Mouse (Mus musculus) heart, embryonic 10.5 days (tissue): ENCODE measurements at regions not wholly inside any gene's neighbourhood (a gene's known extent, or its start where the extent isn't known, plus 50 kb on each side); places are given as distances from the start of the nearest gene placed in this dataset.
A peak's percentile ranks its signal among the peaks of the same experiment; 100 is the strongest.

Experiments used
- DNase-seq: peaks from one replicate; pipeline ENCODE4 v3.0.0-alpha.2; 2017; ENCODE audit warnings: low spot score
- H3K27ac ChIP-seq: fragments of 300-500 bp; sonication (generic); 2 replicates; pipeline ENCODE4 v1.5.1; 2016; ENCODE audit warnings: mild to moderate bottlenecking
- H3K27me3 ChIP-seq: fragments of 300-500 bp; sonication (generic); 2 replicates; pipeline ENCODE4 v1.6.1; 2016; ENCODE audit warnings: mild to moderate bottlenecking; ENCODE audit not compliant: poor library complexity, insufficient read depth, severe bottlenecking
- H3K36me3 ChIP-seq: fragments of 300-500 bp; sonication (generic); 2 replicates; pipeline ENCODE4 v1.6.1; 2016; ENCODE audit warnings: mild to moderate bottlenecking, moderate library complexity
- H3K4me1 ChIP-seq: fragments of 300-500 bp; sonication (generic); 2 replicates; pipeline ENCODE4 v1.6.1; 2016; ENCODE audit warnings: mild to moderate bottlenecking
- H3K4me3 ChIP-seq: fragments of 300-500 bp; sonication (generic); 2 replicates; pipeline ENCODE4 v1.5.1; 2016; ENCODE audit warnings: mild to moderate bottlenecking, moderate library complexity
- H3K9me3 ChIP-seq: fragments of 300-500 bp; sonication (generic); 2 replicates; pipeline ENCODE4 v1.6.1; 2016; ENCODE audit warnings: mild to moderate bottlenecking, moderate library complexity
- WGBS: fragments of 180-500 bp; shearing (Covaris S2); methylation state at CpG from one replicate; pipeline ENCODE4 v1.1.7; 2016; 5-methylcytosine and 5-hydroxymethylcytosine counted together

DNA sequence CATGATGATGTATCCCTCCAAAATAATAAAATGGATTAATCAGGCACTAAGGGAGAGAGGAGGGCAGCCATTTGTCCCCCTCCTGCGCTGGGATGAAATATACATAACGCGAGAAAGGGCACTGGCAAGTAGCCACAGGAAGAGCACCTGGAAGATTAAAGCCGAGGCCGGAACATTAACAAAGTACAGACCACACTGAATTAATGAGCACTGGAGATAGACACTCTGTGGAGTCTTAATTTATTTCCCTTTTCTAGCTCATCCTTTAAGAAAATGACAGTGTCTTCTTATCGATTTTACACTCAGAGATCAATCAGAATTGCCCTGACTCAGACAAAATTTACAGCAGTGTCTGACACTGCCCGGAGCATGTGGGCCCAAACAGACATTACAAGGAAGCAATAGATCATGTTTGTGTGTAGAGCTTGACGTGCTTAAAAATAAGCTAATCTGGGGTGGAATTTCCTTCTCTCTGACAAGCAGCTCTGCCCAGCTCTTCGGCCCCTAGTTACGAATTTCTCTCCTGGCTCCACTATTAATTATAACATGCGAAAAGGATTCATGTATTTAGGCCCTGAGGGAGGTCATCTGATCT, 143.0 kb upstream of the Sp8 start:
- Histone ChIP-seq H3K4me1 (no peaks in the 10 kb centered on the region), H3K27ac (no peak overlapping the region), H3K27me3 (no peaks in the 10 kb centered on the region), H3K9me3 (no peaks in the 10 kb centered on the region), H3K36me3 (no peaks in the 10 kb centered on the region), H3K4me3 (no peak overlapping the region)
- no peak for DNase-seq
- 66% methylated on average over 11 of the region's 11 CpGs for WGBS

DNA sequence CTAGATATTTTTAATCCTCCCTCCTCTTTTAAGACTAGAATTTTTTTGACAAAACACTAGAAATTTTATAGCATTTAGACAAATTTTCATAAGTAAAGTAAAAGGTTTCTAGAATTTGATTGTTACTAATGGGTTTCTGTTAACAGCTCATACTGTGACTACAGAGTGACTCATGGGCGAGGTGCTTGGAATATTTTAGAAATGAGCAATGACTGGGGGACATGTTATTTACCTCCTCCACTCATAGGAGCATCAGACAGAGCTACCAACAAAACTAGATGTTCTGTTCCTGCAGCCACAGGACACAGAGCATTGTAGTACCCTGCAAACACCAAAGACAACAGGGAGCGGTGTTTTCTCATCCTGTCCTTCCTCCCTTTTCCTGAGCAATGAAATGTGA, 144.3 kb upstream of the Sp8 start:
- Histone ChIP-seq H3K27me3 (no peaks in the 10 kb centered on the region), H3K9me3 (no peaks in the 10 kb centered on the region), H3K36me3 (no peaks in the 10 kb centered on the region), H3K4me3 (no peak overlapping the region), H3K4me1 (no peaks in the 10 kb centered on the region), H3K27ac (no peak overlapping the region)
- 72% methylated on average over 2 of the region's 2 CpGs for WGBS
- no peak for DNase-seq

DNA sequence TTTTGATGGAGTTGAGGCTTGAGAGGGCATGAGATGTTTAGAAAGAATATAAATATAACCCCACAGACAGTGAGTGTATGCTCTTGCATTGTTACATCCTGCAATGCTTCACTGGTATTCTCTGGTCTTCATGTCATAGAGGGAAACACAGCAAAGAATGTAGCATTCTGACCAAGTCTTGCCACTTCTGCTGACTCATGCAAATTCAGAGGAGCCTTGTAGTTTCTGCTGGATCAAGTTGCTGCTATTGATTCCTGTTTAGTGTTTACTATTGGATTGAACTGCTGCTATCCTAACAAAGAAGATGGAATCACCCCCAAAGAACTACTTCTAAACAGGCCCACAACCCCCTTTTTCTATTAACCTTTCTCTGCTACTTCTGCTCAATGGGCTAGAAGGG, 148.0 kb upstream of the Sp8 start:
- Histone ChIP-seq H3K4me1 (no peaks in the 10 kb centered on the region), H3K36me3 (no peaks in the 10 kb centered on the region), H3K9me3 (no peaks in the 10 kb centered on the region), H3K27ac (no peak overlapping the region), H3K27me3 (no peaks in the 10 kb centered on the region), H3K4me3 (no peak overlapping the region)
- DNase-seq, result peak; percentile 42

DNA sequence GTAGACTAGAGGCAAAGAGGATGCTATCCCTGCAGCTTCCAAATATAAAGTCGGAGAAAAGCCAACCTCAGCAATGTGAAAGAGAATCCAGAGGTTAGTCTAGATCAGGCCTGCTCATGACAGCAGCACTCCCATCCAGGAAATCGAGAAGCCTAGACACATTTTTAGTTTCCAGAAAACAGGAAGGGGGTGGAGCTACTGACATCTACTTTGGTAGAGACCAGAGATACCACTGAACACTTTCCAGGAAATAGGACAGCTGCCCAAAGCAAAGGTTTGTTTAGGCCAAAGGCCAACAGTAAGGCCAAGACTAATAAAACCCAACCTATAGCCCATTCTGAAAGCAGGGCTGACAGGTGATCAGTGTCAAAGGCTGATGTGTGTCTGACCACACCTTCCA, 151.4 kb upstream of the Sp8 start:
- no peak overlapping the region for H3K4me3 ChIP-seq
- WGBS, result 62% methylated on average over 2 of the region's 2 CpGs
- DNase-seq, result peak; percentile 61
- no peaks in the 10 kb centered on the region for H3K9me3 ChIP-seq
- H3K27me3 ChIP-seq, result no peaks in the 10 kb centered on the region
- H3K4me1 ChIP-seq, result no peaks in the 10 kb centered on the region
- no peaks in the 10 kb centered on the region for H3K36me3 ChIP-seq
- H3K27ac ChIP-seq, result no peak overlapping the region

DNA sequence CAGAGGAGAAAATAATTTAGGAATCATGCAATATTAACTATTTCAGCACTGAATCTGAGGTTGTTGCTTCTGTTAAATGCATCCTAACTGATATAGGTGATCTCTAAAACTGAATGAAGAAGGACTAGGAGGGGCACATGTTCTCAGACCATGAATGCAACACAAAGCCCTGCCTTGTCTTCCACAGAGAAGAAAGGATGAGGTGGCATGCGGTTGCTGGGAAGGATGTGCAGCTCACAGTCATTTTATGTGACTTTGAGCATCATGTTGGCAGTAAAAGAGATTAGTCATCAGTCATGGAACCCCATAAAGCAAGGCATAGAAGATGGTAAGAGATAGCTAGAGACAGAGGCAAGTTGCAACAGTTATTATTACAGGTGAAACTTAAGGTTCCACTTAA, 163.2 kb upstream of the Sp8 start:
- Histone ChIP-seq H3K4me1 (no peaks in the 10 kb centered on the region), H3K9me3 (no peaks in the 10 kb centered on the region), H3K4me3 (no peak overlapping the region), H3K36me3 (no peaks in the 10 kb centered on the region), H3K27me3 (no peaks in the 10 kb centered on the region), H3K27ac (no peak overlapping the region)
- DNase-seq, result no peak
- 85% methylated on average over 1 of the region's 1 CpGs for WGBS

DNA sequence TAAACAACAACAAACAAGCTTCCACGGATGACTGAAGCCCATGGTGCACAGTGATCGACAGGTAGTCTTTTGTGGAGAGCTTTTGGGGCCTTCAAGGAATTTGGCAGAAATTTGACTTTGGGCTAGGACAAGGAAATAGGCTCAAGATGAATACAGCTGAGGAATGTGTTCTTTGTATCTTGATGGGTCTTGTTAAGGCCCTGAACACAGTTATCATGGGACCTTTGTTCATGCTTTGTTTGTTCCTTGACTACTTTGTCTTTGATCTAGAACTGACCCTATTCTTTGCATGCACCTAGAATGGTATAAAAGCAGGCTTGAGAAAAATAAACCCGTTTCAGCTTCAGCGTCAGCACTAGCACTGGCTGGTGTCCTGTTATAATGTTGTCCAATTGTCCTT, 168.1 kb upstream of the Sp8 start:
- Histone ChIP-seq H3K9me3 (no peaks in the 10 kb centered on the region), H3K4me1 (no peaks in the 10 kb centered on the region), H3K27ac (no peak overlapping the region), H3K36me3 (no peaks in the 10 kb centered on the region), H3K4me3 (no peak overlapping the region), H3K27me3 (no peaks in the 10 kb centered on the region)
- WGBS, result 84% methylated on average over 4 of the region's 4 CpGs
- no peak for DNase-seq

DNA sequence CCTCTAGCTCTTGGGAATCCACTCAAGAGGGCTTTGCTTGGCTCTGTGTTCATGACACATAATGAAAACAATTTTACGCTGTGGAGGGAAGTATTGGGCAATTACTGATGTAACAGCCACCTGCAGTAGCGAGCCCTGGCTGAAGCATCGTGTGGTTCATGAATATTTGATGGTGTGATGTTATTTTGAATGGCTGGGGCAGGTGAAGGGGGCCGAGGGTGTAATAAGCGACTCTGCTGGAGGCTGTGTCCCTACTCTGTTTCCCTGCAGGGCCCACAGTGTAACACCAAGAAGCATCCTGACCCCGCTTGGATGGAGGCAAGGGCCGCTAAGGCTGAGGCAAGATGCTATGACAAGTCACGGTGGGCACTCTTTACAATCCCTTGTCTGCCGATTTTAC, 184.6 kb upstream of the Sp8 start:
- Histone ChIP-seq H3K27me3 (peaks cover 17% of the 10 kb centered on the region), H3K4me3 (no peak overlapping the region), H3K36me3 (no peaks in the 10 kb centered on the region), H3K27ac (no peak overlapping the region), H3K4me1 (no peaks in the 10 kb centered on the region), H3K9me3 (no peaks in the 10 kb centered on the region)
- no peak for DNase-seq
- 36% methylated on average over 9 of the region's 9 CpGs for WGBS

DNA sequence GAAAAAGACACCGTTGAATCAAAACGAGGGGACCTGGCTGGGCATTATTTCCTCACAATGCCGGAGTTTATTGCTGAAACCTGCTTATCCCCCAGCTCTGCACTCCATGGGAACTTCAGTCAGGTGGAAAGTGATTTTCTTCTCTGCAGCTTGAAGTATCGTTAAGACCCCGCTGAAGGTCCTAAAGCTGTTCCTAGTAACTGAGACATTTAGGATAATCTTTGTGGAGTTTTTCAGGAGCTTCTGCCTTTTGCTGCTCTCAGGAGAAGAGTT, 185.0 kb upstream of the Sp8 start:
- Histone ChIP-seq H3K27me3 (peaks cover 17% of the 10 kb centered on the region), H3K4me1 (no peaks in the 10 kb centered on the region), H3K9me3 (no peaks in the 10 kb centered on the region), H3K4me3 (peak overlapping the region; percentile 35), H3K36me3 (no peaks in the 10 kb centered on the region), H3K27ac (no peak overlapping the region)
- DNase-seq, result no peak
- 9% methylated on average over 5 of the region's 5 CpGs for WGBS

DNA sequence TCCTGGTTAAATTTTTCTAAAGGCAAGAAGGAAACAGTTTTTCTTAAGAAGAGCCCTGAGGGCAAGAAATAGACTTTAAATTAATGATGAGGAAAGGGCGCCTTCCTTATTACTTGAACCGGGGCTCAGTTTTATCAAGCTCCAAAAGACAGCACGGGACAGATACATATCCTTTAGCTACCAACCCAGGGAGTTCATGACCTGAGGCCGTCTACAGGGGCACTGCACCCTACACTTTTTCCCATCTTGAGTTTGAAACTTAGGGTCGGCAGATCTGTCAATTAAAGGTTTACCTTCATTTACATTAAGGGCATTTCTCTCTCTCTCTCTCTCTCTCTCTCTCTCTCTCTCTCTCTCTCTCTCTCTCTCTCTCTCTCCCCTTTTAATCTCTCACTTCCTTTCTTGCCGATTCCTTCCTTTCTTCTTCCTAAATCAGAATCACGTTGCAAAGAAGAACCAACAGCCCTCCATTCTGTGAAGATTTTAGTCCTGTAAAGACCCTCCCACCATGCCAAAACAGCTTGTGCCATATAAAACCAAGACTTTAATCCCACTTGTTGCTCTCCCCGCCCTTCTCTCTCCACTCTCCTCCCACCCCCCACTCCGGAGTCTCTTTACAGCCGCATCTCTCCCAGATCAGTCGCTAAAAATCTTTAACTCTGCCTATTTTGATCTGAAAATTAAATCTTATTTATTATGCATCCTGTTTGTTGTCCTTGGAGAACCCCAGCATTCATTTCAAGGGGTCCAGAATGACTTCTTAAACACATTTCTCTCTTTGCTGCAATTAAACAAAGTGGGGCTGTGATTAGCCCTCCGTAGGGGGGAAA, 185.5 kb upstream of the Sp8 start:
- Histone ChIP-seq H3K27ac (no peak overlapping the region), H3K4me1 (no peaks in the 10 kb centered on the region), H3K4me3 (peak overlapping the region; percentile 35), H3K36me3 (no peaks in the 10 kb centered on the region), H3K27me3 (peaks cover 17% of the 10 kb centered on the region), H3K9me3 (no peaks in the 10 kb centered on the region)
- WGBS, result 15% methylated on average over 12 of the region's 12 CpGs
- DNase-seq, result no peak

DNA sequence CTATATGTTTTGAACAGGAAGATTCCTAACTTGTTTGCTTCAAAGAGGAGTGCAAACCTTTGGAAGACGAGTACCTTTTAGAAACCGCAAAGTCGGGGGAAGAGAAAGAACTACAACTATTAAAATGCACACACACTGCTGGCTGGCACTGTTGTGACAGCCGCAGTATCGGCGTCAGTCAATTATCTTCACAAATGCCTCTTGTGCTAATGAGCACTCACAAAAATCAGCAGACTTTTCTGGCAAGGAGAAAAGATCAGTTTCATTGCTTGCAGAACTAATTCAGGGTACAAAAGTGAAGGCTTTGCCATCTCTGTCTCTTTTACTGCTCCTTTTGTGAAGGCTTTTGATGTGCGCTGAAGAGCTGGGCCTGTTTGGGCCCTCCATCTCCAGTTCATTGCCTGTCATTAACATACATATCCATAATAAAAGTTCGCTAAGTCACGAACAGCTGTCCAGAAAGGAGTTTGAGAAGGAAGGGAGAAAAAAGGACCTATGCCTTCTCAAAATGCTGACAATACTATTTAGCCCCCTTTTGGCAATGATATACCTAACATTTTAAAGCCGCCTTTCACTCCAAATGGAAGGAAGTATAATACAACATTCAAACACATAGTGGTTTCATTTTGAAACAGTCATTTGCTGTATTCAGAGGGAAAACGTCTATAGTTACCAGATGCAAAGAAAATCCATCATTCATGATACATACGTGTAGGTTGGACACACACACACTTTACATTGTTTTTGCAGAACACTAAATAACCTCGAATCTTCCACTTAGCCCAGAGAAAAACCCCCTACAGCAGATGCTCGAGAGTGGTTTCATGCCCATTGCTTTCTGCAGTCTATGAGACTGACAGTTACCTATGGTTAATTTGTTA, 186.6 kb upstream of the Sp8 start:
- WGBS, result 58% methylated on average over 14 of the region's 14 CpGs

DNA sequence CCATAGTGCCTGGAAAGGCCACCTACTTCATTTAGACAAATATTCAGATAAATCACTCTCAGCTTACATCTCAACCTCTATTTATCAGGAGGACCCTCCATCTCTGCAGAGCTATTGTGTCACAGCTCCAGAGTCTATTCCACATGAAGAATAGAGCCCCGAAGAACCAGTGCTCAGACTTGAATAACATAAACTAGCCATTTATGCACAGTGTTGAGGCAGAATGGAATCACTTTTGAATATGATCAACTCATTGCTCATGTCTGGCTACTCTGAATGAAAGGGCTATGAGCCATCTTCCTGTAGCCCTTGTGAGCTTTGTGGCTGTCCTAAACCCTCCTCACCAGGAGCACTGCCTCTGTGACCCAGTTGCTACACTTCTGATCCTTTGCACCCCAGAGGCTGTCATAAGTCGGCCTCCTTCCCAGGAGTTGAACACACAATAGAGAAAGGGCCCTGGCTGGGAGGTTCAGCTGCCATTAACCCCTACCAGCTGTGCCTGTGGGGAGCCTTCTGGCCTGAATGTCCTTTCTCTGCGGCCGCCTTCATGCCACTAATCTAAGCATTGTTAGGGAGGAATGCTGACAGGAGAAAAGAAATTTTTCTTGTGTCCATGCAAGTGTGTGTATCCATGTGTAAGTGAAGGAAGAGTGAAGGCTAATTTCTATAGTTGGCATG, 195.5 kb upstream of the Sp8 start:
- H3K36me3 ChIP-seq, result no peaks in the 10 kb centered on the region
- H3K9me3 ChIP-seq, result no peaks in the 10 kb centered on the region
- DNase-seq, result no peak
- H3K27me3 ChIP-seq, result no peaks in the 10 kb centered on the region
- no peak overlapping the region for H3K27ac ChIP-seq
- H3K4me1 ChIP-seq, result no peaks in the 10 kb centered on the region
- WGBS, result 56% methylated on average over 4 of the region's 4 CpGs
- no peak overlapping the region for H3K4me3 ChIP-seq

More for the DNA sequence above, 186.6 kb upstream of the Sp8 start:
- Histone ChIP-seq H3K27me3 (peaks cover 17% of the 10 kb centered on the region), H3K27ac (no peak overlapping the region), H3K36me3 (no peaks in the 10 kb centered on the region), H3K9me3 (no peaks in the 10 kb centered on the region), H3K4me3 (no peak overlapping the region), H3K4me1 (no peaks in the 10 kb centered on the region)
- DNase-seq, result no peak

DNA sequence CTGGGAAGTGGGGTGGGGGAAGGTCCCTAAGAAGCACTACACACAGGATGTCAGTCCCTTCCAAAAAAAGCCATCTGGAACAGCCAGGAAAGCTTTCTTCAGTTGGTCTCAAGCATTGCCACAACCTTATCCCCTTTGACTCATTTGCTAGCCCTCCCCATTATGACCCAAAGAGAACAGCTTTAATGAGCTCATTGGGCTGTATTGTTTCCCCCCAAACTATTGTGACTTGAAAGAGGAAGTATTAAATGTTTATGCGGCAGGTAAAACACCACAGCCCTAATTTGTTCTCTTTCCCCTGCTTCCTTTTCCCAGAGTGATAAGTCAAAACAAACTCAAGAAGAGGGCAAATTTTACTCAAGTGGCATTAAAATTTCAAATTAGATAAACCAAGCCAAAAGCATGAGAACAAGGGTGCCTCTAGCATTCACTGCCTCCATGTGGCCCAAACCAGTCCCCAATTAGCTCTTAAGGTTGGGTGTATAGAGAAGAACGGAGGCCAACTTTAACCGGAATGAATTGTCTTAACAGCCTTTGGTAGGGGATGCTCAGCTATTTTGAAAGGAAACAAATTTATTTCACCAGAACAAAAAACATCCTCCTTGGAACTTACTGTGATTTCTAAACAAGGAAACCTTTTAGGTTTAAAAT, 196.7 kb upstream of the Sp8 start:
- 83% methylated on average over 3 of the region's 3 CpGs for WGBS
- H3K4me3 ChIP-seq, result no peak overlapping the region
- no peak for DNase-seq
- no peaks in the 10 kb centered on the region for H3K9me3 ChIP-seq
- no peaks in the 10 kb centered on the region for H3K27me3 ChIP-seq
- H3K27ac ChIP-seq, result no peak overlapping the region
- no peaks in the 10 kb centered on the region for H3K4me1 ChIP-seq
- H3K36me3 ChIP-seq, result no peaks in the 10 kb centered on the region
